Mouse (Mus musculus) mouse trophoblast stem cell (cell line): ENCODE results near the gene Xpr1.
"Not testable (repeated sequence)": the region's sequence is repeated elsewhere in the genome, so short reads cannot be mapped to it uniquely, and the experiment has no call there.

Experiments used
- in situ Hi-C, 2 experiments: fragments of 300-500 bp; cut with MseI, MboI; formaldehyde crosslinking; loops; 2 replicates in 1 of 2; 3 replicates in 1 of 2; pipeline ENCODE4 v1.15.1; 2025

Xpr1 gene

GRCm38 (mm10) chr1:155335963-155336362, 81.3 kb downstream of the Xpr1 start:
- in situ Hi-C loops, result no loop called here

- in situ Hi-C loops, result no loop called here
Measured at GRCm38 (mm10) chr1:155322183-155322582, 95.0 kb downstream of the Xpr1 start.

- in situ Hi-C loops, result no loop called here
Measured at GRCm38 (mm10) chr1:155320091-155320833, 97.0 kb downstream of the Xpr1 start.

GRCm38 (mm10) chr1:155319513-155319912, 97.7 kb downstream of the Xpr1 start:
- in situ Hi-C loops, result no loop called here

- in situ Hi-C loops, result no loop called here
Measured at GRCm38 (mm10) chr1:155311672-155312071, 105.5 kb downstream of the Xpr1 start.

- in situ Hi-C loops, result no loop called here
Measured at GRCm38 (mm10) chr1:155306879-155307278, 110.3 kb downstream of the Xpr1 start.

- in situ Hi-C loops, result no loop called here
Measured at GRCm38 (mm10) chr1:155303402-155303801, 113.8 kb downstream of the Xpr1 start.

- in situ Hi-C loops, result no loop called here
Measured at GRCm38 (mm10) chr1:155297615-155298014, 119.6 kb downstream of the Xpr1 start.

- in situ Hi-C loops, result no loop called here
Measured at GRCm38 (mm10) chr1:155297203-155297602, 120.0 kb downstream of the Xpr1 start.

- in situ Hi-C loops, result loop anchor here (5.0 kb wide), 1 partner anchor 224 kb away; no protein-coding TSS in a partner anchor
Measured at GRCm38 (mm10) chr1:155293446-155293845, 123.8 kb downstream of the Xpr1 start.

GRCm38 (mm10) chr1:155289411-155289810, 127.8 kb downstream of the Xpr1 start:
- in situ Hi-C loops, result no loop called here

- in situ Hi-C loops, result no loop called here
Measured at GRCm38 (mm10) chr1:155288033-155288432, 129.2 kb downstream of the Xpr1 start.

GRCm38 (mm10) chr1:155283808-155284207, 133.4 kb downstream of the Xpr1 start:
- in situ Hi-C loops, result no loop called here

- in situ Hi-C loops, result no loop called here
Measured at GRCm38 (mm10) chr1:155281003-155281793, 136.0 kb downstream of the Xpr1 start.

GRCm38 (mm10) chr1:155280306-155280705, 136.9 kb downstream of the Xpr1 start:
- in situ Hi-C loops, result no loop called here

GRCm38 (mm10) chr1:155276381-155277033, 140.7 kb downstream of the Xpr1 start:
- in situ Hi-C loops, result no loop called here

- in situ Hi-C loops, result no loop called here
Measured at GRCm38 (mm10) chr1:155275793-155276192, 141.4 kb downstream of the Xpr1 start.

GRCm38 (mm10) chr1:155274976-155275375, 142.2 kb downstream of the Xpr1 start:
- in situ Hi-C loops, result no loop called here

GRCm38 (mm10) chr1:155272953-155273352, 144.3 kb downstream of the Xpr1 start:
- in situ Hi-C loops, result no loop called here

GRCm38 (mm10) chr1:155262496-155262895, 154.7 kb downstream of the Xpr1 start:
- in situ Hi-C loops, result not testable (repeated sequence)

GRCm38 (mm10) chr1:155254309-155254708, 162.9 kb downstream of the Xpr1 start:
- in situ Hi-C loops, result no loop called here

- in situ Hi-C loops, result no loop called here
Measured at GRCm38 (mm10) chr1:155253126-155253525, 164.1 kb downstream of the Xpr1 start.
